30 mouse cellular contexts compared by ENCODE assay signal in genomic region chr2:130448449-130448848, GRCm38 (mm10). TPM values are rescaled to one million over a fixed set of nuclear protein-coding genes. Genes with fewer than 3 reads are reported as not detected.
DNase-seq lines count a peak whose midpoint lies in the region; ATAC-seq and TF ChIP-seq lines count a peak whose summit lies in the region.
"Had no signal": no experiment of that assay in that cellular context is flagged by ENCODE, and none has a peak within 500 bp of the region (broad histone marks: within the 10 kb centered on the region; RNA-seq: fewer than 3 reads in every experiment).

No protein-coding gene starts in this region.

- no peak for TF ChIP-seq EP300 in liver, embryonic 14.5 days (IDR thresholded peaks at IDR 0.05; ENCODE audit: low read depth)
- no peak for TF ChIP-seq EP300 in MEL (IDR thresholded peaks at IDR 0.05; ENCODE audit: low read depth in 1 of 2, low read length in 2 of 2)

- H3K4me3 ChIP-seq in hindbrain, postnatal 0 days (ENCODE audit: low read length): no peak overlapping the region
- H3K4me3 ChIP-seq in hindbrain, embryonic 13.5 days: no peak overlapping the region
- H3K4me3 ChIP-seq in liver, embryonic 14.5 days (ENCODE audit: insufficient read depth in 1 of 2, low read depth in 2 of 2, low read length in 2 of 2): no peak overlapping the region
- H3K4me3 ChIP-seq in liver, embryonic 12.5 days: no peak overlapping the region
- no peak overlapping the region for H3K4me3 ChIP-seq in MEL (ENCODE audit: control insufficient read depth in 1 of 2, insufficient read depth in 1 of 2, low read depth in 2 of 2, low read length in 2 of 2)
- H3K4me3 ChIP-seq: forebrain, embryonic 15.5 days had no signal

- no peak for DNase-seq in hindbrain, postnatal 0 days (ENCODE audit: low spot score)
- no peak for DNase-seq in liver, embryonic 14.5 days (ENCODE audit: low read depth in 3 of 3, low spot score in 3 of 3)
- peak; percentile 58 for DNase-seq in MEL (ENCODE audit: low read depth, low spot score)
- peak; percentile 29 for DNase-seq in induced T-regulatory cell, adult 2 months (ENCODE audit: low read depth)
- no peak for DNase-seq in kidney, adult 9 months
- no peak for DNase-seq in adrenal gland, adult 2 months
- DNase-seq: adrenal gland, adult 8-10 months; cerebellum, adult 2 months; cerebellum, postnatal 14 days; gastrocnemius, postnatal 10 days; kidney, postnatal 10 days; left cerebral cortex, postnatal 4 days; liver, embryonic 13.5 days; lung, embryonic 14.5 days had no signal

- no peak for TF ChIP-seq POLR2A in MEL (IDR thresholded peaks at IDR 0.05; ENCODE audit: control insufficient read depth in 1 of 2, insufficient read depth in 1 of 2, low read depth in 1 of 2, low read length in 2 of 2, poor library complexity in 1 of 2)

- ATAC-seq in hindbrain, postnatal 0 days: no peak
- no peak for ATAC-seq in hindbrain, embryonic 13.5 days (ENCODE audit: low FRiP score)
- ATAC-seq in liver, embryonic 14.5 days (ENCODE audit: insufficient read depth): no peak
- ATAC-seq in liver, embryonic 12.5 days: no peak
- ATAC-seq: activated CD4-positive, CD25-positive, alpha-beta regulatory T cell, adult 4 months; forebrain, embryonic 15.5 days had no signal

- H3K9me3 ChIP-seq in hindbrain, postnatal 0 days (ENCODE audit: low read length): no peaks in the 10 kb centered on the region
- no peaks in the 10 kb centered on the region for H3K9me3 ChIP-seq in hindbrain, embryonic 13.5 days
- no peaks in the 10 kb centered on the region for H3K9me3 ChIP-seq in liver, embryonic 14.5 days (ENCODE audit: control insufficient read depth, low read length)
- no peaks in the 10 kb centered on the region for H3K9me3 ChIP-seq in liver, embryonic 12.5 days (replicated peaks)
- H3K9me3 ChIP-seq in MEL (replicated peaks; ENCODE audit: insufficient read depth, low read length): no peaks in the 10 kb centered on the region
- H3K9me3 ChIP-seq: embryonic facial prominence, embryonic 12.5 days; forebrain, embryonic 15.5 days; liver, embryonic 13.5 days; neural tube, embryonic 13.5 days had no signal

- no peak overlapping the region for H3K9ac ChIP-seq in hindbrain, postnatal 0 days (replicated peaks; ENCODE audit: low read length)
- H3K9ac ChIP-seq in hindbrain, embryonic 13.5 days: no peak overlapping the region
- H3K9ac ChIP-seq in liver, embryonic 14.5 days (replicated peaks): no peak overlapping the region
- H3K9ac ChIP-seq in liver, embryonic 12.5 days: no peak overlapping the region
- no peak overlapping the region for H3K9ac ChIP-seq in MEL (ENCODE audit: control insufficient read depth, low read depth, low read length, poor library complexity, severe bottlenecking)
- H3K9ac ChIP-seq: embryonic facial prominence, embryonic 12.5 days; forebrain, embryonic 15.5 days; liver, embryonic 13.5 days; neural tube, embryonic 13.5 days had no signal

- H3K79me2 ChIP-seq in MEL (ENCODE audit: control insufficient read depth, insufficient read depth, low read length, poor library complexity): peaks cover 22% of the 10 kb centered on the region

- TF ChIP-seq RAD21 in MEL (IDR thresholded peaks at IDR 0.05; ENCODE audit: low read depth, low read length): no peak

- no peaks in the 10 kb centered on the region for H3K27me3 ChIP-seq in hindbrain, postnatal 0 days (ENCODE audit: insufficient read depth, low read length)
- H3K27me3 ChIP-seq in hindbrain, embryonic 13.5 days: peaks cover 8% of the 10 kb centered on the region
- peaks cover 6% of the 10 kb centered on the region for H3K27me3 ChIP-seq in liver, embryonic 14.5 days (ENCODE audit: control insufficient read depth, insufficient read depth, low read length)
- H3K27me3 ChIP-seq in liver, embryonic 12.5 days (replicated peaks): 0 out of 2 replicates have a peak, but pooled peaks cover 7% of the 10 kb centered on the region
- H3K27me3 ChIP-seq in MEL (ENCODE audit: control insufficient read depth in 1 of 2, insufficient read depth in 2 of 2, low read length in 2 of 2): no peaks in the 10 kb centered on the region
- H3K27me3 ChIP-seq: embryonic facial prominence, embryonic 12.5 days; forebrain, embryonic 15.5 days had no signal

- peaks cover 11% of the 10 kb centered on the region for H3K36me3 ChIP-seq in hindbrain, postnatal 0 days (ENCODE audit: insufficient read depth, low read length)
- H3K36me3 ChIP-seq in hindbrain, embryonic 13.5 days: peaks cover 11% of the 10 kb centered on the region
- peaks cover 6% of the 10 kb centered on the region for H3K36me3 ChIP-seq in liver, embryonic 14.5 days (replicated peaks; ENCODE audit: control insufficient read depth, insufficient read depth, low read depth)
- H3K36me3 ChIP-seq in liver, embryonic 12.5 days: peaks cover 11% of the 10 kb centered on the region
- H3K36me3 ChIP-seq in MEL (ENCODE audit: control insufficient read depth in 1 of 2, insufficient read depth in 2 of 2, low read length in 2 of 2): peaks cover 3 to 29% of the 10 kb centered on the region in 2 experiments

- H3K4me2 ChIP-seq in hindbrain, postnatal 0 days (ENCODE audit: low read depth, low read length): no peak overlapping the region
- H3K4me2 ChIP-seq in hindbrain, embryonic 13.5 days: no peak overlapping the region
- H3K4me2 ChIP-seq in liver, embryonic 14.5 days (ENCODE audit: low read depth): no peak overlapping the region
- no peak overlapping the region for H3K4me2 ChIP-seq in liver, embryonic 12.5 days

- H3K4me1 ChIP-seq in hindbrain, postnatal 0 days (ENCODE audit: insufficient read depth, low read length): peaks cover 15% of the 10 kb centered on the region
- H3K4me1 ChIP-seq in hindbrain, embryonic 13.5 days (replicated peaks): peaks cover 27% of the 10 kb centered on the region
- H3K4me1 ChIP-seq in liver, embryonic 14.5 days (replicated peaks; ENCODE audit: control insufficient read depth in 2 of 2, insufficient read depth in 2 of 2, low read length in 1 of 2): peaks cover 10 to 22% of the 10 kb centered on the region in 2 experiments
- H3K4me1 ChIP-seq in liver, embryonic 12.5 days: peaks cover 39% of the 10 kb centered on the region
- peaks cover 8 to 21% of the 10 kb centered on the region in 2 experiments for H3K4me1 ChIP-seq in MEL (ENCODE audit: control insufficient read depth in 1 of 2, insufficient read depth in 2 of 2, low read length in 2 of 2)

- 0 out of 2 replicates have a peak, but pooled peaks have one; percentile 22 for TF ChIP-seq CTCF in hindbrain, postnatal 0 days (IDR thresholded peaks at IDR 0.05; ENCODE audit: low read depth)
- peak; percentile 7; the same call in 1 of the 2 replicates for TF ChIP-seq CTCF in liver, embryonic 14.5 days (IDR thresholded peaks at IDR 0.05; ENCODE audit: low read depth)
- peak in 2 of 3 experiments; percentile 3 to 31; a peak in 2 of 6 replicates for TF ChIP-seq CTCF in MEL (IDR thresholded peaks at IDR 0.05 in 2 of 3, conservative IDR thresholded peaks at IDR 0.05 in 1 of 3; ENCODE audit: control insufficient read depth in 1 of 3, insufficient read depth in 1 of 3, low read depth in 2 of 3, low read length in 3 of 3, poor library complexity in 1 of 3, severe bottlenecking in 1 of 3)

- H3K27ac ChIP-seq in hindbrain, postnatal 0 days: no peak overlapping the region
- H3K27ac ChIP-seq in hindbrain, embryonic 13.5 days: no peak overlapping the region
- H3K27ac ChIP-seq in liver, embryonic 14.5 days: no peak overlapping the region
- H3K27ac ChIP-seq in liver, embryonic 12.5 days: no peak overlapping the region
- H3K27ac ChIP-seq in MEL (ENCODE audit: control insufficient read depth, low read depth, low read length): no peak overlapping the region
- H3K27ac ChIP-seq: embryonic facial prominence, embryonic 12.5 days; forebrain, embryonic 15.5 days; liver, embryonic 13.5 days; neural tube, embryonic 13.5 days had no signal

RNA-seq across cellular contexts. Expression of gene Ptpra, which starts 1.6 kb away (rescaled TPM):
- total RNA-seq in hindbrain, postnatal 0 days (2014; rRNA removed): 96.7 and 105 TPM in 2 replicates
- polyA plus RNA-seq in hindbrain, postnatal 0 days (2015; fragmentation: Nextera tagmentation; extraction: Ambion mirVana): 143 and 145 TPM in 2 replicates
- 123 and 126 TPM in 2 replicates for polyA plus RNA-seq in hindbrain, embryonic 13.5 days (2015; fragmentation: Nextera tagmentation; extraction: Ambion mirVana)
- polyA plus RNA-seq in liver, embryonic 14.5 days (2012; rRNA removed): 14.6 and 19.3 TPM in 2 replicates
- 29.6 and 33.6 TPM in 2 replicates for polyA plus RNA-seq in liver, embryonic 14.5 days (2014; fragmentation: Nextera tagmentation; extraction: Ambion mirVana)
- 51.3 and 57.7 TPM in 2 replicates for polyA plus RNA-seq in liver, embryonic 12.5 days (2016; fragmentation: Nextera tagmentation; extraction: Ambion mirVana)
- 28.1 and 33.0 TPM in 2 replicates for total RNA-seq in MEL (2012; rRNA removed)
- 10 to 100 TPM in 1 of 2 experiments, not detected in 1; 68.3 TPM for polyA plus RNA-seq in MEL (2012; ENCODE audit: insufficient read depth in 1 of 2, insufficient read length in 2 of 2, low read depth in 1 of 2, low replicate concordance in 2 of 2, missing spikeins in 1 of 2)
- 100 to 1,000 TPM; 125 to 145 TPM for total RNA-seq in adrenal gland, adult 2 months (2021)
- polyA plus RNA-seq in adrenal gland, adult 2 months (2012; rRNA removed): 80.0 and 113 TPM in 2 replicates

RNA-seq across cellular contexts. Expression of gene Pced1a, which starts 23.9 kb away (rescaled TPM):
- total RNA-seq in hindbrain, postnatal 0 days (2014; rRNA removed): 19.5 and 20.4 TPM in 2 replicates
- 10.3 and 10.7 TPM in 2 replicates for polyA plus RNA-seq in hindbrain, postnatal 0 days (2015; fragmentation: Nextera tagmentation; extraction: Ambion mirVana)
- 12.0 and 12.2 TPM in 2 replicates for polyA plus RNA-seq in hindbrain, embryonic 13.5 days (2015; fragmentation: Nextera tagmentation; extraction: Ambion mirVana)
- 5.6 and 6.7 TPM in 2 replicates for polyA plus RNA-seq in liver, embryonic 14.5 days (2012; rRNA removed)
- polyA plus RNA-seq in liver, embryonic 14.5 days (2014; fragmentation: Nextera tagmentation; extraction: Ambion mirVana): 2.1 and 3.3 TPM in 2 replicates
- polyA plus RNA-seq in liver, embryonic 12.5 days (2016; fragmentation: Nextera tagmentation; extraction: Ambion mirVana): 5.2 and 5.7 TPM in 2 replicates
- 5.1 and 6.5 TPM in 2 replicates for total RNA-seq in MEL (2012; rRNA removed)
- 10 to 100 TPM in 1 of 2 experiments, not detected in 1; 13.7 TPM for polyA plus RNA-seq in MEL (2012; ENCODE audit: insufficient read depth in 1 of 2, insufficient read length in 2 of 2, low read depth in 1 of 2, low replicate concordance in 2 of 2, missing spikeins in 1 of 2)
- total RNA-seq in adrenal gland, adult 2 months (2021): 10 to 100 TPM; 15.4 to 17.2 TPM
- polyA plus RNA-seq in adrenal gland, adult 2 months (2012; rRNA removed): 40.8 and 43.3 TPM in 2 replicates

RNA-seq across cellular contexts. Expression of gene Vps16, which starts 24.3 kb away (rescaled TPM):
- total RNA-seq in hindbrain, postnatal 0 days (2014; rRNA removed): 50.4 and 63.3 TPM in 2 replicates
- polyA plus RNA-seq in hindbrain, postnatal 0 days (2015; fragmentation: Nextera tagmentation; extraction: Ambion mirVana): 89.5 and 94.0 TPM in 2 replicates
- polyA plus RNA-seq in hindbrain, embryonic 13.5 days (2015; fragmentation: Nextera tagmentation; extraction: Ambion mirVana): 99.9 and 113 TPM in 2 replicates
- 34.1 and 38.3 TPM in 2 replicates for polyA plus RNA-seq in liver, embryonic 14.5 days (2012; rRNA removed)
- polyA plus RNA-seq in liver, embryonic 14.5 days (2014; fragmentation: Nextera tagmentation; extraction: Ambion mirVana): 26.8 and 31.3 TPM in 2 replicates
- polyA plus RNA-seq in liver, embryonic 12.5 days (2016; fragmentation: Nextera tagmentation; extraction: Ambion mirVana): 54.9 and 64.5 TPM in 2 replicates
- total RNA-seq in MEL (2012; rRNA removed): 86.2 and 90.0 TPM in 2 replicates
- polyA plus RNA-seq in MEL (2012; ENCODE audit: insufficient read depth in 1 of 2, insufficient read length in 2 of 2, low read depth in 1 of 2, low replicate concordance in 2 of 2, missing spikeins in 1 of 2): 100 to 1,000 TPM in 1 of 2 experiments, not detected in 1; 114 TPM
- 10 to 100 TPM; 55.4 to 57.0 TPM for total RNA-seq in adrenal gland, adult 2 months (2021)
- polyA plus RNA-seq in adrenal gland, adult 2 months (2012; rRNA removed): 44.8 and 44.9 TPM in 2 replicates

RNA-seq across cellular contexts. Expression of gene Tmem239, which starts 42.2 kb away (rescaled TPM):
- total RNA-seq in hindbrain, postnatal 0 days (2014; rRNA removed): not detected in 2 replicates
- polyA plus RNA-seq in hindbrain, postnatal 0 days (2015; fragmentation: Nextera tagmentation; extraction: Ambion mirVana): not detected in 2 replicates
- polyA plus RNA-seq in hindbrain, embryonic 13.5 days (2015; fragmentation: Nextera tagmentation; extraction: Ambion mirVana): 0.23 and 0.38 TPM in 2 replicates
- polyA plus RNA-seq in liver, embryonic 14.5 days (2012; rRNA removed): not detected in 2 replicates
- polyA plus RNA-seq in liver, embryonic 14.5 days (2014; fragmentation: Nextera tagmentation; extraction: Ambion mirVana): not detected in 2 replicates
- polyA plus RNA-seq in liver, embryonic 12.5 days (2016; fragmentation: Nextera tagmentation; extraction: Ambion mirVana): not detected in 2 replicates
- total RNA-seq in MEL (2012; rRNA removed): not detected in 2 replicates
- polyA plus RNA-seq in MEL (2012; ENCODE audit: insufficient read depth in 1 of 2, insufficient read length in 2 of 2, low read depth in 1 of 2, low replicate concordance in 2 of 2, missing spikeins in 1 of 2): under 1 TPM in 1 of 2 experiments, not detected in 1; 0.11 TPM
- total RNA-seq in adrenal gland, adult 2 months (2021): not detected
- 0.08 TPM in 1 of 2 replicates, not detected in the other for polyA plus RNA-seq in adrenal gland, adult 2 months (2012; rRNA removed)
- total RNA-seq: adrenal gland, adult 8-10 months; adrenal gland, postnatal 4 days; gastrocnemius, postnatal 10 days; heart, postnatal 25 days; layer of hippocampus, postnatal 10 days; left cerebral cortex, adult 8-10 months; left cerebral cortex, postnatal 4 days; megakaryocyte, adult 5-6 weeks had no signal
- polyA plus RNA-seq: activated CD4-positive, CD25-positive, alpha-beta regulatory T cell, adult 4 months; cerebellum, adult 2 months; forebrain, embryonic 15.5 days; heart, embryonic 14.5 days; hindbrain, embryonic 11.5 days; limb, embryonic 14.5 days; liver, embryonic 13.5 days; lung, embryonic 14.5 days; midbrain, embryonic 11.5 days; thymus, postnatal 0 days had no signal

RNA-seq across cellular contexts. Expression of gene 1700020A23Rik, which starts 43.4 kb away (rescaled TPM):
- total RNA-seq in hindbrain, postnatal 0 days (2014; rRNA removed): not detected in 2 replicates
- 0.49 TPM in 1 of 2 replicates, not detected in the other for polyA plus RNA-seq in hindbrain, postnatal 0 days (2015; fragmentation: Nextera tagmentation; extraction: Ambion mirVana)
- polyA plus RNA-seq in hindbrain, embryonic 13.5 days (2015; fragmentation: Nextera tagmentation; extraction: Ambion mirVana): 0.68 and 0.83 TPM in 2 replicates
- polyA plus RNA-seq in liver, embryonic 14.5 days (2012; rRNA removed): not detected in 2 replicates
- not detected in 2 replicates for polyA plus RNA-seq in liver, embryonic 14.5 days (2014; fragmentation: Nextera tagmentation; extraction: Ambion mirVana)
- polyA plus RNA-seq in liver, embryonic 12.5 days (2016; fragmentation: Nextera tagmentation; extraction: Ambion mirVana): not detected in 2 replicates
- total RNA-seq in MEL (2012; rRNA removed): not detected in 2 replicates
- polyA plus RNA-seq in MEL (2012; ENCODE audit: insufficient read depth in 1 of 2, insufficient read length in 2 of 2, low read depth in 1 of 2, low replicate concordance in 2 of 2, missing spikeins in 1 of 2): not detected
- total RNA-seq in adrenal gland, adult 2 months (2021): 1 to 10 TPM in 1 of 2 experiments, not detected in 1; 1.0 TPM
- not detected in 2 replicates for polyA plus RNA-seq in adrenal gland, adult 2 months (2012; rRNA removed)
- total RNA-seq: adrenal gland, postnatal 4 days; gastrocnemius, postnatal 10 days; heart, postnatal 25 days; layer of hippocampus, postnatal 10 days; left cerebral cortex, adult 8-10 months; left cerebral cortex, postnatal 4 days; megakaryocyte, adult 5-6 weeks had no signal
- polyA plus RNA-seq: activated CD4-positive, CD25-positive, alpha-beta regulatory T cell, adult 4 months; cerebellum, adult 2 months; embryonic facial prominence, embryonic 12.5 days; heart, embryonic 14.5 days; hindbrain, embryonic 11.5 days; limb, embryonic 14.5 days; liver, embryonic 13.5 days; lung, embryonic 14.5 days; midbrain, embryonic 11.5 days; neural tube, embryonic 13.5 days; thymus, postnatal 0 days had no signal

Comparison
In these comparisons a context has a peak if more than half of its experiments do, and no peak if none do; other contexts are left out.
1. DNase-seq: peak in MEL (single experiment) and induced T-regulatory cell, adult 2 months (single experiment); none in hindbrain, postnatal 0 days (single experiment), liver, embryonic 14.5 days (0 of 3), kidney, adult 9 months (single experiment) and adrenal gland, adult 2 months (single experiment).
2. Peak in every context shown above with its lines, with median percentiles within 50 percentile points of each other: CTCF ChIP-seq.